Mouse (Mus musculus): ENCODE measurements around the gene Gm13119.
"Not testable (repeated sequence)": the region's sequence is repeated elsewhere in the genome, so short reads cannot be mapped to it uniquely, and the experiment has no call there.

The Gm13119 gene

GRCm38 (mm10) chr4:144357642-144358041 lies at the start of gene Gm13119:
Gm13119 (plus strand) TSS chr4:144357942.
- not testable (repeated sequence) for DNase-seq

GRCm38 (mm10) chr4:144312666-144313460 lies 44.9 kb upstream of the Gm13119 start:
- DNase-seq, result not testable (repeated sequence)

DNA sequence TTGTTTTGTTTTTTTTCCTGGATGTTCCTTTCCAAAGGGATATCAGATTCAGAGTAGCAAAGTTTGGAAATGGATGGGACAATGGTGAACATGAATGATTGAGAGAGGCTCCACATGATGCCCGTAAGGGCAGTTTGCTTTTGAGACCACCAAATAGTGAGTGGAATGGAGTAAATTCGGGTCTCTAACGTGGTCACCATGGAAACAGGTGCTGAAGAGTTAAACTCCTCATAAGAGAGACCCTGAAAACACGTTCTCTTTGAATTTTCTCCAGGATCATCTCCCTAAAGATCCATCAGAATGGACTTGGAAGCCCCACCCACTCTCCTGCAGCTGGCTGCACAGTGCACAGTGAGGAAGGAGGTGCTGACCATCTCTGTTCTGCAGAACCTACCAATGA lies 27.8 kb upstream of the Gm13119 start, which contains the start of gene Gm13128:
Gm13128 (plus strand) TSS at position 301 of the 400 bp plus-strand sequence.
- DNase-seq, result not testable (repeated sequence)

- not testable (repeated sequence) for DNase-seq
Measured at GRCm38 (mm10) chr4:144335856-144336255, 21.9 kb upstream of the Gm13119 start.

DNA sequence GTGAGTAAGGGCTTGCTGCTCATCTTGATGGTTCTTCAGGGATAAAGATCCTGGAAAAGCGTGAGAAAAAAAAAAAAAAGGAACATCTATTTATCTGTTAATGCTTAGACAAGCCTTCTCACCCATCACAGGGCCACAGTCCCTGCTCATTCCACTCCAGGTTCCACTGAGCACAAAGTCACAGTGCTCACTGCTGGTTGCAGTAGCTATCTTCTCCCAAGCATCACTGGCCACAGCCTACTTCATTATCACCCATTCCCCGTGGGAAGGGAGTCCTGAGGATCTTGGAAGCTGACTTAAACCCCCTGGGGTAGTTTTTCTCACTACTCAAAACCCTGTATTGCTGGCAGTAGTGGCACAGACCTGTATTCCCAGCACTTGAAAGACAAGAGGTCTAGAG lies 20.2 kb downstream of the Gm13119 start, which contains the start of gene Pramef20:
Pramef20 (minus strand) TSS at position 23 of the 400 bp plus-strand sequence.
- no peak for DNase-seq

DNA sequence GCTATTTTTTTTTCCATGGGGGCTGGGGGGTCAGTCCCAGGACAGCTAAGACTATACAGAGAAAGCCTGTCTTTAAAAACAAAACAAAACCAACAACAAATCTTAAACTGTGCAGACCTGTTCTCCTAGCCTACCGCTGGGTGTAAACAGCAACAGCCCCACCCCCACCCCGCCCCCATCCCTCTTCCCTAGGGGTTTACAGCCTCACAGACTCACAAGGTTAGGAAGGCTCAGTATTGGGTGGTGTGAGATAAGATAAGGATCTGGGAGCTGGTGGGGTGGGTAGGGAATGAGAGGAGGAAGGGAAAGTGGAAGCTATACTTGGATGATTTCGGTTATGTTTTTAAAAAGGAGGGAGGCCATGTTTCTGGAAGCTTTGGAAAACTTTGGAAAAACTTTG lies 38.6 kb downstream of the Gm13119 start:
- no peak for DNase-seq

DNA sequence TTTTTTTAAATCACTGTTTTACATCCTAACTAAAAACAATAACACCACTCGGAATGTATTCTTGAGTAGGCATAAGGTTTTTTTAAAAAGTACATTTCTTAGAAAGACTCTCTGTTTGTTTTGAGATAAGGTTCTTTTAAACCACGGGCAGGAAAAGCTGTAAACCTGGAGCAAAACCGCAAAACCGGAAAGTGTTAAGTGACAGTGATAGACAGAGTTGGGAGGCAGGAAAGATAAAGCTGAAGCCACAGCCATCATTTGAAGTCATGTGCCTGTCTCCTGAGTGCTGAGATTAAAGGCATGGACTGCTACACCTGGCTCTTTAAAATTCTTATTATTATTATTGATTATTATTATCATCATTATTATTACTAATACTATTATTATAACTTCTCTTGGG lies 45.0 kb downstream of the Gm13119 start:
- no peak for DNase-seq

GRCm38 (mm10) chr4:144404456-144405086 lies 46.8 kb downstream of the Gm13119 start:
- DNase-seq, result no peak

- no peak for DNase-seq
Measured at GRCm38 (mm10) chr4:144406261-144406660, 48.5 kb downstream of the Gm13119 start.

DNA sequence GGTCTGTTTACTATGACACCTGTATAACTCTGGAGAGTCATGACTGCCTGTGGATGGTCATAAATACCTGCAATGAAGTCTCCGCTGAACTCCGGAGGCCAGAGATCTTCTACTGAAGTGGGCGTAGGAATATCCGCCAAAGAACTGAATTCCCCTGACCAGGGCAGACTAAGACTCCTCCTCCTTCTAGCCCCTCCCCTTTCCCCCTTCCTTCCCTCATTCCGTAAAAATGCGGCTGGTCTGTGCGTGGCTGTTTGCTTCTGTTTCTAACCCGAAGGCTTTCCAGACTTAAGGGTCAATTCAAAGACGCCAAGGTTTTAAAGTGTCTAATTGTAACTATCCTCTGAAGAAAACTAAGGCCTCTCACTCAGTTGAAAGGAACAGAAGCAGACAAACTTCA lies 50.5 kb downstream of the Gm13119 start, which contains the start of gene Pramef12:
Pramef12 (minus strand) TSS at position 175 of the 400 bp plus-strand sequence.
- no peak for DNase-seq

Measured in spleen, adult 18-20 months (tissue).